In the genomic region with DNA sequence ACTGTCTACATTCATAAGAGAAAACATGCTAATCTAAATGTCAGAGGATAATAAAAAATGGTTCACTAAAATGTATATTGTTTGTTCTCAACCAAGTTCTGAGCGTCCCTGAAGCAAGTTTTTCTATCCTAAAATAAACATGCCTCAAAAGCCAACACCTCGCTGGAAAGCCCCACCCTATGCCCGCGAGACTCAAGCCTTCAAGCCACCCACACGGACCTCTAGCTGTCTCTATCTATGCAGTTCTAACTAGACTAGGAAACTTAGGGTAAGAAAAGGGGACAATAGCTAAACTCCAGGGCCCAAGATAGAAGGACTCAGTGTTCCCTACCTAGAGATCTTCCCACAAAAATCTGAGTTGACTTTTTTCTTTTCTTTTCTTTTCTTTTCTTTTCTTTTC, we compare ENCODE assay signal across 8 mouse cellular contexts. TPM values are rescaled to one million over a fixed set of nuclear protein-coding genes. Genes with fewer than 3 reads are reported as not detected.
DNase-seq lines count a peak whose midpoint lies in the region; ATAC-seq and TF ChIP-seq lines count a peak whose summit lies in the region.

No protein-coding gene starts in this region.

- H3K9ac ChIP-seq in hindbrain, embryonic 14.5 days = no peak overlapping the region
- H3K9ac ChIP-seq in limb, embryonic 15.5 days = no peak overlapping the region
- H3K9ac ChIP-seq in stomach, postnatal 0 days (ENCODE audit: low read length) = no peak overlapping the region

- no peak overlapping the region for H3K27ac ChIP-seq in hindbrain, embryonic 14.5 days
- no peak overlapping the region for H3K27ac ChIP-seq in hindbrain, embryonic 10.5 days
- H3K27ac ChIP-seq in limb, embryonic 15.5 days = no peak overlapping the region
- no peak overlapping the region for H3K27ac ChIP-seq in stomach, postnatal 0 days (replicated peaks)

- no peaks in the 10 kb centered on the region for H3K36me3 ChIP-seq in hindbrain, embryonic 14.5 days (replicated peaks; ENCODE audit: control insufficient read depth, insufficient read depth)
- H3K36me3 ChIP-seq in hindbrain, embryonic 10.5 days = no peaks in the 10 kb centered on the region
- H3K36me3 ChIP-seq in limb, embryonic 15.5 days = no peaks in the 10 kb centered on the region
- H3K36me3 ChIP-seq in stomach, postnatal 0 days (ENCODE audit: control insufficient read depth, insufficient read depth, low read length) = no peaks in the 10 kb centered on the region

- peaks cover 6% of the 10 kb centered on the region for H3K27me3 ChIP-seq in hindbrain, embryonic 14.5 days (ENCODE audit: control insufficient read depth, insufficient read depth, low read length)
- peaks cover 28% of the 10 kb centered on the region for H3K27me3 ChIP-seq in hindbrain, embryonic 10.5 days (ENCODE audit: insufficient read depth, poor library complexity, severe bottlenecking)
- peaks cover 7% of the 10 kb centered on the region for H3K27me3 ChIP-seq in limb, embryonic 15.5 days
- no peaks in the 10 kb centered on the region for H3K27me3 ChIP-seq in stomach, postnatal 0 days (ENCODE audit: control insufficient read depth, insufficient read depth, low read length)

- no peaks in the 10 kb centered on the region for H3K9me3 ChIP-seq in hindbrain, embryonic 14.5 days (ENCODE audit: control insufficient read depth, low read length)
- no peaks in the 10 kb centered on the region for H3K9me3 ChIP-seq in hindbrain, embryonic 10.5 days
- no peaks in the 10 kb centered on the region for H3K9me3 ChIP-seq in limb, embryonic 15.5 days
- H3K9me3 ChIP-seq in stomach, postnatal 0 days (ENCODE audit: control insufficient read depth, low read length) = no peaks in the 10 kb centered on the region

- peak overlapping the region; percentile 86; the same call in 1 of the 2 replicates for H3K4me3 ChIP-seq in hindbrain, embryonic 14.5 days (replicated peaks; ENCODE audit: low read length)
- H3K4me3 ChIP-seq in hindbrain, embryonic 10.5 days = no peak overlapping the region
- H3K4me3 ChIP-seq in limb, embryonic 15.5 days = peak overlapping the region; percentile 80; the same call in 1 of the 2 replicates
- H3K4me3 ChIP-seq in stomach, postnatal 0 days (ENCODE audit: low read depth, low read length) = no peak overlapping the region

- no peak for TF ChIP-seq CTCF in stomach, postnatal 0 days (IDR thresholded peaks at IDR 0.05; ENCODE audit: low read depth)

- no peak for ATAC-seq in hindbrain, embryonic 14.5 days (ENCODE audit: low FRiP score)
- ATAC-seq in limb, embryonic 15.5 days (ENCODE audit: insufficient number of reproducible peaks, low FRiP score, low TSS enrichment, low read depth) = no peak
- ATAC-seq in stomach, postnatal 0 days (ENCODE audit: low FRiP score, low TSS enrichment) = no peak

- TF ChIP-seq EP300 in stomach, postnatal 0 days (optimal IDR thresholded peaks at IDR 0.05) = no peak

- no peaks in the 10 kb centered on the region; the same call in none of the 2 replicates for H3K4me1 ChIP-seq in hindbrain, embryonic 14.5 days (replicated peaks; ENCODE audit: control insufficient read depth, insufficient read depth, low read length)
- H3K4me1 ChIP-seq in hindbrain, embryonic 10.5 days (replicated peaks) = peaks cover 29% of the 10 kb centered on the region
- H3K4me1 ChIP-seq in limb, embryonic 15.5 days = peaks cover 18% of the 10 kb centered on the region
- H3K4me1 ChIP-seq in stomach, postnatal 0 days (replicated peaks; ENCODE audit: control insufficient read depth, insufficient read depth) = no peaks in the 10 kb centered on the region; the same call in 1 of the 2 replicates

- 51% methylated on average over 5 of the region's 5 CpGs for WGBS in hindbrain, embryonic 14.5 days
- WGBS in hindbrain, embryonic 10.5 days = 50% methylated on average over 5 of the region's 5 CpGs
- WGBS in limb, embryonic 15.5 days = 31% methylated on average over 5 of the region's 5 CpGs
- 28% methylated on average over 5 of the region's 5 CpGs for WGBS in stomach, postnatal 0 days

- peak overlapping the region; percentile 97; the same call in 1 of the 2 replicates for H3K4me2 ChIP-seq in hindbrain, embryonic 14.5 days (replicated peaks)
- H3K4me2 ChIP-seq in limb, embryonic 15.5 days = peak overlapping the region; percentile 95; the same call in 1 of the 2 replicates
- H3K4me2 ChIP-seq in stomach, postnatal 0 days (replicated peaks; ENCODE audit: low read depth) = no peak overlapping the region

- DNase-seq in hindbrain, embryonic 14.5 days (ENCODE audit: low spot score) = no peak
- no peak for DNase-seq in hindbrain, embryonic 10.5 days (ENCODE audit: low spot score)
- DNase-seq in thymus, postnatal 4 days = peak; percentile 42
- no peak for DNase-seq in thymus, postnatal 25 days
- peak; percentile 54 for DNase-seq in stomach, postnatal 0 days (ENCODE audit: low spot score)
- no peak for DNase-seq in right cerebral cortex, postnatal 25 days
- DNase-seq in right cerebral cortex, postnatal 14 days = no peak

RNA-seq across cellular contexts. Expression of a gene that starts 40.6 kb away (rescaled TPM):
- polyA plus RNA-seq in hindbrain, embryonic 14.5 days (2014; fragmentation: Nextera tagmentation; extraction: Ambion mirVana) = 34.7 and 35.9 TPM in 2 replicates
- 19.5 and 28.0 TPM in 2 replicates for polyA plus RNA-seq in hindbrain, embryonic 10.5 days (2016; fragmentation: Nextera tagmentation; extraction: Ambion mirVana)
- 38.5 and 47.2 TPM in 2 replicates for polyA plus RNA-seq in limb, embryonic 15.5 days (2015; fragmentation: Nextera tagmentation; extraction: Ambion mirVana)
- 51.5 and 51.9 TPM in 2 replicates for polyA plus RNA-seq in stomach, postnatal 0 days (2015; fragmentation: Nextera tagmentation; extraction: Ambion mirVana)

Comparison
In these comparisons a context has a peak if more than half of its experiments do, and no peak if none do; other contexts are left out.
1. DNase-seq: peak in thymus, postnatal 4 days (single experiment) and stomach, postnatal 0 days (single experiment); none in hindbrain, embryonic 14.5 days (single experiment), hindbrain, embryonic 10.5 days (single experiment), thymus, postnatal 25 days (single experiment), right cerebral cortex, postnatal 25 days (single experiment) and right cerebral cortex, postnatal 14 days (single experiment).
2. H3K4me3 ChIP-seq: peak in hindbrain, embryonic 14.5 days (single experiment) and limb, embryonic 15.5 days (single experiment); none in hindbrain, embryonic 10.5 days (single experiment) and stomach, postnatal 0 days (single experiment).